ENCODE assay signal across 15 mouse cellular contexts in genomic region chr9:120913152-120913551, GRCm38 (mm10).
"Had no signal": no experiment of that assay in that cellular context is flagged by ENCODE, and none has a peak within 500 bp of the region (broad histone marks: within the 10 kb centered on the region; RNA-seq: fewer than 3 reads in every experiment).

No protein-coding gene starts in this region.

- DNase-seq: kidney, adult 2 months; kidney, postnatal 25 days; layer of hippocampus, adult 9-11 months; liver, embryonic 13.5 days; thymus, adult 2 months; thymus, postnatal 14 days; thymus, postnatal 4 days had no signal

- H3K9ac ChIP-seq: liver, embryonic 13.5 days; lung, embryonic 15.5 days; midbrain, embryonic 13.5 days had no signal

- H3K27me3 ChIP-seq: liver, embryonic 13.5 days; lung, embryonic 15.5 days; midbrain, embryonic 13.5 days had no signal

- ATAC-seq: intestine, postnatal 0 days; midbrain, embryonic 13.5 days; midbrain, embryonic 16.5 days had no signal

- H3K27ac ChIP-seq: kidney, postnatal 0 days; layer of hippocampus, adult 2 months; liver, embryonic 13.5 days; lung, embryonic 15.5 days; midbrain, embryonic 10.5 days; midbrain, embryonic 13.5 days had no signal

- H3K4me2 ChIP-seq: liver, embryonic 13.5 days; lung, embryonic 15.5 days; midbrain, embryonic 13.5 days had no signal

- H3K4me1 ChIP-seq: liver, embryonic 13.5 days; midbrain, embryonic 13.5 days had no signal

- H3K36me3 ChIP-seq: liver, embryonic 13.5 days; lung, embryonic 15.5 days; midbrain, embryonic 10.5 days; midbrain, embryonic 13.5 days had no signal

- H3K4me3 ChIP-seq: layer of hippocampus, adult 2 months; liver, embryonic 13.5 days; lung, embryonic 15.5 days; megakaryocyte, embryonic 14.5 days; midbrain, embryonic 10.5 days; midbrain, embryonic 13.5 days had no signal

- H3K9me3 ChIP-seq: liver, embryonic 13.5 days; lung, embryonic 15.5 days; midbrain, embryonic 10.5 days had no signal
